Mouse (Mus musculus) heart, postnatal 0 days (tissue): ENCODE measurements at regions not wholly inside any gene's neighbourhood (a gene's known extent, or its start where the extent isn't known, plus 50 kb on each side); places are given as distances from the start of the nearest gene placed in this dataset.

Experiments
- ATAC-seq: fragments of 200-750 bp; cut with Nextera tagmentation; 2 replicates; pipeline ENCODE4 v1.8.0; 2017; ENCODE audit warnings: low read depth, moderate number of reproducible peaks, moderate library complexity; ENCODE audit not compliant: insufficient read depth
- DNase-seq: peaks from one replicate; pipeline ENCODE4 v3.0.0-alpha.2; 2016; ENCODE audit warnings: low spot score
- H3K27ac ChIP-seq: fragments of 300-500 bp; sonication (generic); 2 replicates; pipeline ENCODE4 v1.5.1; 2014; ENCODE audit warnings: low read depth, mild to moderate bottlenecking
- H3K27me3 ChIP-seq: fragments of 300-500 bp; sonication (generic); 2 replicates; pipeline ENCODE4 v1.6.1; 2014; ENCODE audit warnings: low read length, mixed read lengths; ENCODE audit not compliant: control insufficient read depth, insufficient read depth
- H3K36me3 ChIP-seq: fragments of 300-500 bp; sonication (generic); replicated peaks from 2 replicates; pipeline ENCODE4 v1.6.1; 2014; ENCODE audit warnings: low read length, mixed read lengths; ENCODE audit not compliant: control insufficient read depth, insufficient read depth
- H3K4me1 ChIP-seq: fragments of 300-500 bp; sonication (generic); 2 replicates; pipeline ENCODE4 v1.6.1; 2014; ENCODE audit warnings: antibody characterized with exemption; ENCODE audit not compliant: control insufficient read depth, insufficient read depth
- H3K4me2 ChIP-seq: fragments of 300-500 bp; sonication (generic); 2 replicates; pipeline ENCODE4 v1.6.1; 2014; ENCODE audit warnings: low read depth, mild to moderate bottlenecking, low read length, moderate library complexity
- H3K4me3 ChIP-seq: fragments of 300-500 bp; sonication (generic); 2 replicates; pipeline ENCODE4 v1.5.1; 2014; ENCODE audit warnings: low read depth, low read length
- H3K9ac ChIP-seq: fragments of 300-500 bp; sonication (generic); replicated peaks from 2 replicates; pipeline ENCODE4 v1.6.1; 2014; ENCODE audit warnings: low read depth, low read length, mixed read lengths
- H3K9me3 ChIP-seq: fragments of 300-500 bp; sonication (generic); replicated peaks from 2 replicates; pipeline ENCODE4 v1.6.1; 2016; ENCODE audit warnings: low read length; ENCODE audit not compliant: control insufficient read depth
- CTCF ChIP-seq: IDR thresholded peaks from 2 replicates; pipeline ENCODE4 v1.5.1; 2016; ENCODE audit warnings: antibody characterized with exemption, control low read depth, low read depth
- EP300 ChIP-seq: IDR thresholded peaks from 2 replicates; pipeline ENCODE4 v1.6.1; 2016; ENCODE audit warnings: antibody characterized with exemption, low read depth
- WGBS: fragments of 180-500 bp; shearing (Covaris S2); extraction: QIAGEN DNeasy Blood & Tissue Kit; methylation state at CpG from one replicate; pipeline ENCODE4 v1.1.7; 2014; 5-methylcytosine and 5-hydroxymethylcytosine counted together

GRCm38 (mm10) chr4:54195734-54196133 lies 369.9 kb downstream of the Tmem38b start:
- Histone ChIP-seq H3K4me2 (no peak overlapping the region), H3K36me3 (no peaks in the 10 kb centered on the region), H3K4me3 (no peak overlapping the region), H3K27me3 (no peaks in the 10 kb centered on the region), H3K27ac (no peak overlapping the region), H3K9ac (no peak overlapping the region), H3K4me1 (no peaks in the 10 kb centered on the region), H3K9me3 (no peaks in the 10 kb centered on the region)
- TF ChIP-seq CTCF: no peak
- no peak for TF ChIP-seq EP300
- ATAC-seq (no peak), DNase-seq (no peak)
- WGBS: 84% methylated on average over 2 of the region's 2 CpGs

- Histone ChIP-seq H3K9me3 (no peaks in the 10 kb centered on the region), H3K9ac (no peak overlapping the region), H3K36me3 (no peaks in the 10 kb centered on the region), H3K4me3 (no peak overlapping the region), H3K4me1 (no peaks in the 10 kb centered on the region), H3K27ac (no peak overlapping the region), H3K27me3 (no peaks in the 10 kb centered on the region), H3K4me2 (no peak overlapping the region)
- no peak for DNase-seq
- TF ChIP-seq CTCF: no peak
- TF ChIP-seq EP300: no peak
- 74% methylated on average over 4 of the region's 4 CpGs for WGBS
- no peak for ATAC-seq
Observed at GRCm38 (mm10) chr4:54202440-54202839, 376.6 kb downstream of the Tmem38b start.

DNA sequence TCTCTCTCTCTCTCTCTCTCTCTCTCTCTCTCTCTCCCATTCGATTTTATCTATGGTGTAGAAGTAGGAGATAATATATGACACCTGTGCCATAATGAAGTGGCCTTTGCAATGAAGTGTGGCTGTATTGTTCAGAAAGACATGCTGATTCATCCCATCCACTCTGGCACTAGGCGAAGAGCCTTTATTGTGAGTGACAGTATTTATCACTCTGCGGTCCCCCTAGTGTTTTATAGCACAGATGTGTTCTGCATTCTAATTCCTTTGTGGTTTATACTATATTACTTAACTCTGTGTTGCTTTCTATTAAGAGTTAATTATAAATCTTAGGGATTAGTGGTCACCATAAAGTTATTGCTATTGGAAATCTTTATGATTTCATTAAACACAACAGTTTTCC lies 398.7 kb downstream of the Tmem38b start:
- ATAC-seq: no peak
- Histone ChIP-seq H3K27ac (no peak overlapping the region), H3K4me2 (no peak overlapping the region), H3K27me3 (no peaks in the 10 kb centered on the region), H3K9ac (no peak overlapping the region), H3K36me3 (no peaks in the 10 kb centered on the region), H3K4me1 (no peaks in the 10 kb centered on the region), H3K4me3 (no peak overlapping the region), H3K9me3 (no peaks in the 10 kb centered on the region)
- TF ChIP-seq EP300 (no peak), CTCF (no peak)
- WGBS: 64% methylated on average over 3 of the region's 3 CpGs
- DNase-seq: no peak
